Mouse (Mus musculus): ENCODE data around the gene Slc6a6.

DNA sequence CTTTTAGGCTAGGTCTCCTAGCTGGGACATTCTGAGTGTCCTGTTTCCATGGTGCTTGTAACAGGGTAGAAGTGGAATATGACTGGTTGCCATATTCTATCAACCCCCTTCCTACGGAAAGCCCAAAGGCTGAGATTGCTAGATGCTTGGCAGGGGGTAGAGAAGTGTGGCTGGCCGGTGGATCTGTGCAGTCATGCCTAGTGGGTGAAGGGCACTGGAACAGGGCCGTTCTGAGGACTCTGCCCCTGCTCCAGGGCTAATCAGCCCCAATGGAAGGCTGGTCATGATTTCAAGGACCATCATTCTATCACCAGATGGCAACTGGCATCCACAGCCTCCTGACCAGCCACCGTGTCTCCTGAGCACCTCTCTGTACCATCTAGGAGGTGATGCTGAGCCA is 7.7 kb downstream of the Slc6a6 start:
- no peak for TF ChIP-seq CTCF (IDR thresholded peaks at IDR 0.05; ENCODE audit: insufficient read depth, low read depth, low read length)
- no peak for TF ChIP-seq POLR2A (IDR thresholded peaks at IDR 0.05; ENCODE audit: insufficient read depth, low read depth, low read length)

All from olfactory bulb, adult 2 months (tissue).